Mouse (Mus musculus) inflammation-experienced regulatory T-cells, adult 6 months (primary cell): ENCODE measurements around the gene Eya2. TPM values are rescaled to one million over a fixed set of nuclear protein-coding genes. Genes with fewer than 3 reads are reported as not detected.

Experiments
- ATAC-seq: one replicate; pipeline ENCODE4 v1.8.0; 2017
- polyA plus RNA-seq, 3 experiments: library from polyadenylated mRNA; unstranded; fragments of 100-300 nt; shearing (Covaris generic); gene quantifications; one replicate each; pipeline ENCODE4 v1.2.1; 2017

The Eya2 gene
- polyA plus RNA-seq, 3 experiments from 2014 or later = 4.5 to 17.0 (median 13.2) TPM

- ATAC-seq = peak; percentile 42
Measured at GRCm38 (mm10) chr2:165653001-165653921, 58.4 kb downstream of the Eya2 start.

GRCm38 (mm10) chr2:165654151-165654550, 59.3 kb downstream of the Eya2 start:
- no peak for ATAC-seq

GRCm38 (mm10) chr2:165654696-165655491, 60.1 kb downstream of the Eya2 start:
- peak; percentile 96 for ATAC-seq

- ATAC-seq = no peak
Measured at GRCm38 (mm10) chr2:165656541-165656940, 61.7 kb downstream of the Eya2 start.

- ATAC-seq = no peak
Measured at GRCm38 (mm10) chr2:165656956-165657355, 62.1 kb downstream of the Eya2 start.

- no peak for ATAC-seq
Measured at GRCm38 (mm10) chr2:165659552-165659951, 64.7 kb downstream of the Eya2 start.

- no peak for ATAC-seq
Measured at GRCm38 (mm10) chr2:165663266-165663665, 68.4 kb downstream of the Eya2 start.

- no peak for ATAC-seq
Measured at GRCm38 (mm10) chr2:165664648-165665047, 69.8 kb downstream of the Eya2 start.

- no peak for ATAC-seq
Measured at GRCm38 (mm10) chr2:165665176-165665575, 70.3 kb downstream of the Eya2 start.

- no peak for ATAC-seq
Measured at GRCm38 (mm10) chr2:165667096-165667495, 72.3 kb downstream of the Eya2 start.

GRCm38 (mm10) chr2:165682719-165683118, 87.9 kb downstream of the Eya2 start:
- no peak for ATAC-seq

- no peak for ATAC-seq
Measured at GRCm38 (mm10) chr2:165687516-165687915, 92.7 kb downstream of the Eya2 start.

GRCm38 (mm10) chr2:165688896-165689295, 94.1 kb downstream of the Eya2 start:
- ATAC-seq = no peak

- no peak for ATAC-seq
Measured at GRCm38 (mm10) chr2:165691016-165691415, 96.2 kb downstream of the Eya2 start.

GRCm38 (mm10) chr2:165692944-165693660, 98.3 kb downstream of the Eya2 start:
- ATAC-seq = no peak

GRCm38 (mm10) chr2:165694767-165695166, 99.9 kb downstream of the Eya2 start:
- no peak for ATAC-seq

- ATAC-seq = no peak
Measured at GRCm38 (mm10) chr2:165700252-165700908, 105.5 kb downstream of the Eya2 start.

- no peak for ATAC-seq
Measured at GRCm38 (mm10) chr2:165703033-165703805, 108.4 kb downstream of the Eya2 start.

- no peak for ATAC-seq
Measured at GRCm38 (mm10) chr2:165708266-165708665, 113.4 kb downstream of the Eya2 start.

GRCm38 (mm10) chr2:165716688-165717087, 121.9 kb downstream of the Eya2 start:
- ATAC-seq = no peak
